Mouse (Mus musculus) v-Abl transformed pro-B cells (cell line): ENCODE results near the gene Ctnnd1.

Experiments
- in situ Hi-C, 2 experiments: fragments of 400-800 bp; cut with MboI; formaldehyde crosslinking; loops; one replicate each; pipeline ENCODE4 v1.15.1; 2025; ENCODE audit not compliant: unreplicated experiment in 2 of 2

Ctnnd1 gene

GRCm38 (mm10) chr2:84649674-84650073, 891 bp downstream of the Ctnnd1 start:
- in situ Hi-C loops: no loop called here

GRCm38 (mm10) chr2:84648369-84648768, 2.2 kb downstream of the Ctnnd1 start:
- in situ Hi-C loops: no loop called here

- in situ Hi-C loops: no loop called here
These were observed 3.5 kb downstream of the Ctnnd1 start for GRCm38 (mm10) chr2:84647051-84647568.

- in situ Hi-C loops: no loop called here
These were observed 4.4 kb downstream of the Ctnnd1 start for GRCm38 (mm10) chr2:84646138-84646537.

- in situ Hi-C loops: no loop called here
These were observed 9.7 kb downstream of the Ctnnd1 start for GRCm38 (mm10) chr2:84640833-84641232.

- in situ Hi-C loops: no loop called here
These were observed 11.9 kb downstream of the Ctnnd1 start for GRCm38 (mm10) chr2:84638428-84639220.

GRCm38 (mm10) chr2:84637452-84638165, 13.0 kb downstream of the Ctnnd1 start:
- in situ Hi-C loops: no loop called here

- in situ Hi-C loops: no loop called here
These were observed 14.3 kb downstream of the Ctnnd1 start for GRCm38 (mm10) chr2:84636231-84636741.

GRCm38 (mm10) chr2:84635611-84636010, 15.0 kb downstream of the Ctnnd1 start:
- in situ Hi-C loops: no loop called here

GRCm38 (mm10) chr2:84634934-84635482, 15.6 kb downstream of the Ctnnd1 start:
- in situ Hi-C loops: no loop called here

- in situ Hi-C loops: no loop called here
These were observed 16.6 kb downstream of the Ctnnd1 start for GRCm38 (mm10) chr2:84634006-84634405.

GRCm38 (mm10) chr2:84632999-84633398, 17.6 kb downstream of the Ctnnd1 start:
- in situ Hi-C loops: no loop called here

GRCm38 (mm10) chr2:84632001-84632400, 18.6 kb downstream of the Ctnnd1 start:
- in situ Hi-C loops: no loop called here

GRCm38 (mm10) chr2:84627036-84627435, 23.5 kb downstream of the Ctnnd1 start:
- in situ Hi-C loops: no loop called here

GRCm38 (mm10) chr2:84626366-84626975, 24.1 kb downstream of the Ctnnd1 start:
- in situ Hi-C loops: no loop called here

GRCm38 (mm10) chr2:84624201-84624600, 26.4 kb downstream of the Ctnnd1 start:
- in situ Hi-C loops: loop anchor here in 1 of 2 experiments (25.0 kb wide), 1 partner anchor 638 kb away; no protein-coding TSS in a partner anchor

GRCm38 (mm10) chr2:84623428-84624119, 27.0 kb downstream of the Ctnnd1 start:
- in situ Hi-C loops: loop anchor here in 1 of 2 experiments (25.0 kb wide), 1 partner anchor 639 kb away; no protein-coding TSS in a partner anchor

- in situ Hi-C loops: loop anchor here in 1 of 2 experiments (25.0 kb wide), 1 partner anchor 640 kb away; no protein-coding TSS in a partner anchor
These were observed 27.9 kb downstream of the Ctnnd1 start for GRCm38 (mm10) chr2:84622668-84623067.

- in situ Hi-C loops: loop anchor here (5.0 to 25.0 kb wide), 5 partner anchors 43 to 643 kb away; no protein-coding TSS in a partner anchor
These were observed 30.8 kb downstream of the Ctnnd1 start for GRCm38 (mm10) chr2:84619646-84620340.
